Mouse (Mus musculus): ENCODE measurements at regions not wholly inside any gene's neighbourhood (a gene's known extent, or its start where the extent isn't known, plus 50 kb on each side); places are given as distances from the start of the nearest gene placed in this dataset.
"Not testable (repeated sequence)": the region's sequence is repeated elsewhere in the genome, so short reads cannot be mapped to it uniquely, and the experiment has no call there.

DNA sequence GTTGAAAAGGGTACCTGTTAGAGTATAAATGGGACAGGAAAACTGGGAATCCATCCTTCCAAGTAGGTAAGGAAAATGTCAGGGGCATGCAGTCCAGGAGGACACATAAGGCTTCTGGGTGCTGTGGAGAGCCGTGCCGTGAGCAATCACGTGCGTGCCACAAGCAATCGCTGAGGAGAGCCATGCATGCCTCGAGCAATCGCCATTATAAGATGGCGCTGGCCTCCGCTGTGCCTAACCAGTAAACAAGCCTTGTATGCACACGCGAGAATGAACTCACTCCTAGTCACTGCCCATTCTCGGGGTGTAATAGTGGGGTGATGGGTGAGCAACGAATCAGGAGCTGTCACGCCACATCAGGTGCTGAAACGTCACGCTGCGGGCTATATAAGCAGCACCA is 210.0 kb downstream of the Rchy1 start:
- not testable (repeated sequence) for DNase-seq (ENCODE audit: low read depth)

DNA sequence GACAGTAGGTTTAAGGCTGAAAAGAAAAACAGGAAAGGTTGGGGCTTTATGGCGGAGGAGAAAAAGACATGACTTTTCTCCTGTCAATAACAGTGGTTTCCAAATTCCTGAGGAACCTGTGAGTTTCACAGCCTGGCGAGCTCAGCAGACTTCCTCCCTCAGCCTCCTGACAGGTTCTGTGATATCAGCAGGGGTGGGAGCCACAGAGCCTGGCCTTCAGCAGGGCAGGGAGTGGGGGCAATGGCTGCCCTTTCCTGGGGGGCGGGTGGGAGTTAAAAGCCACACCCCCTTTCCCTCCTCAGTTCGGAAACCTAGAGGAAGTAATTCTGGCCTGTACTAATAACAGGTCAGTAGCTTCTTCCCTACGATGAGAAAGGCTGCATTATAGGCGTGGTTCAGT is 211.7 kb downstream of the Rchy1 start:
- DNase-seq (ENCODE audit: low read depth), result no peak

DNA sequence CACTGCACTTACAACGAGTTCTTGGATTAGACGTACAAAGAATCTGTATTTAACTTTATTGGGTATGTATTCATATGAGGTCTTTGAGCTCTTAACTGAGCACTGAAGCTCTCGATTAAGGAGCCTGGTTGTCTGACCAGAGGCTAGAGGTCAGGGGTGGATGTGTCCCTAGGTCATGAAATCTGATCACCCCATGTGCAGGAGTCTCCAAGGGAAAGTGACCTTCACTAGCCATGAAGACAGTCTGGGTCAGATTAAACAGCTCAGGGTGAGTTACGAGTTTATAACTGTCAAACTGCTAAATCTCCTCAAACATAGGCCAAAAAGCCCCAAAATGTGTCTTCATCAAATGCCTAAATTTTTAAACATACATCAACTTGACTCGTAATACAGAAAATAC is 216.8 kb downstream of the Rchy1 start:
- no peak for DNase-seq (ENCODE audit: low read depth)

DNA sequence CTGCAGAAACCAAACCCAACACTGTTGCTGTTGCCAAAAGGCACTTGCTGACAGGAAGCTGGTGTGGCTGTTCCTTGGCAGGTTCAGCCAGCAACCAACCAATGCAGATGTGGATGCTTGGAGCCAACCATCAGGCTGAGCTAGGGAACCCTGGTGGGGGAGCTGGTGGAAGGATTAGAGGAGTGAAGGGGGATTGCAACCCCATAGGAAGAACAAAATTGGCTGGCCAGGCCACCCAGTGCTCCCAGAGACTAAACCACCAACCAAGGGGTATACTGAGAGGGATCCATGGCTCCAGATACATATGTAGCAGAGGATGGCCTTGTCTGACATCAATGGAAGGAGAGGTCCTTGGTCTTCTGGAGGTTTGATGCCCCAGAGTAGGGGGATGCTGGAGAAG is 218.5 kb downstream of the Rchy1 start:
- DNase-seq (ENCODE audit: low read depth), result no peak

DNA sequence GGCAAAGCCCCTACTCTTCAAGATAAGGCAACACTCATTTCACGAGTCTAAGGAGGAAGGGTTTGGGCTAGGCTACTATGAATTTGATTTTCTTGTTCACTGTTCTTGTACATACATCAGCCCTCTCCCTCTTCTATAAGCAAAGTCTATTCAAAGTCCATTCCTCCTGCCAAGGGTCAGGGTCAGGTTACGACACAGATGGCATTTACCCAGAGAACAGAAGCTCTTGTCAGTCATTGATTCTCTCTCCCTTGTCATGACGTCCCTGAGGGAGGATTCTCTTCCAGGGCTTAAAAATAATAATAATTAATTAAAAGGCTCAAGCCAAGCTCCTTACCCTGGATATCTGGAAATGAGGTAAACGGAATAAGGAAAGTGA is 222.7 kb downstream of the Rchy1 start:
- no peak for DNase-seq (ENCODE audit: low read depth)

DNA sequence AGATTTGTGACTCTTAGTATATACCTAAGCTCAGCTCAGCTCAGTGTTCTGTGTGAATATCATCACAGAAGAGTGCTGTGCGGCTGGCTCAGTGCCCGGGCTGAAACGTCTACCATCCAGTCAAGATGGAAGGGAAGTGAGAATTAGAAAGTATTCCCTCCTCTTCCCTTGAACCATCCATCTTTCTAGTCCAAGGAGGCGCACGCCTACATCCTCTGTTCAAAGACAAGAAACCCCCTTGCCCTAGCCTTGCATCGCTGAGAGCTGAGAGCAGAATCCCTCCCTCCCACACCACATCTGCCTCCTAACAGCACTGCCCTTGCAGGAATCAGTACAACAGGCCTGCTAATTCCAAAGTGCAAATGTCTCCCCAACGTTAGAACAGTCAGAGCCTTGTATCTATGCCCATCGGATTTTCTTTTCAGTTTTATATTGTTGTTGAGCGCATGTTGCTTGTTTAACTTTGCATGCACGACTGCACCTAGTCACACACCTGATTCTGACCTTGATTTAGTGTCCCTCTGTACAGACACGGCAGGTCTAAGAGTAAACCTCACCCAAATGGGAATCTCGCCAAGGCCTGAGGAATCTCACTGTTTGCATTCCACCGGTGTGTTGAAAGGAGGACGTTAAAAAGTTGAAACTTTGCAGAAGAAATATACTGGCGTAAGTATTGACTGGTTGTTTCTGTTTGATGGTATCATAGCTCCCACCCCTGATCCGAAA is 222.2 kb downstream of the Parm1 start:
- no peak for DNase-seq (ENCODE audit: low read depth)

DNA sequence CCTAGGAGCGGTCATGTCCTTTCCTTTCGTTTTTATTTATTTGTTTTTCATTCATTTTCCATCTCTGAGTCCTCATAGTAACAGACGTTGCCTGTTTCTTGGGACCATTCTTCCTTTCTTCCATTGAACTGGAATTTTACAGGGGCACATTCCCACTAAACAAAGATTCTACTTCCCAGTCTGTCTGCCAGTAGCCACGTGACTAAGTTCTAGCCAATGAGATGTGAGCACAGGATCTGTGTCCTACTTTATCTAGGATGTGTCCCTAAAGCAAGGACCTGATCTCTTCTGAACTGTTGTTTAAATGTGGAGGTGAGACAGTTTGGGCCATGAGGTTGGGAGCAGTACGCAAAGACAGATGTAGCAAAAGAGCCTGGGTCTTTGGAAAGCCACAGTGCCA is 214.6 kb downstream of the Parm1 start:
- DNase-seq (ENCODE audit: low read depth), result no peak

DNA sequence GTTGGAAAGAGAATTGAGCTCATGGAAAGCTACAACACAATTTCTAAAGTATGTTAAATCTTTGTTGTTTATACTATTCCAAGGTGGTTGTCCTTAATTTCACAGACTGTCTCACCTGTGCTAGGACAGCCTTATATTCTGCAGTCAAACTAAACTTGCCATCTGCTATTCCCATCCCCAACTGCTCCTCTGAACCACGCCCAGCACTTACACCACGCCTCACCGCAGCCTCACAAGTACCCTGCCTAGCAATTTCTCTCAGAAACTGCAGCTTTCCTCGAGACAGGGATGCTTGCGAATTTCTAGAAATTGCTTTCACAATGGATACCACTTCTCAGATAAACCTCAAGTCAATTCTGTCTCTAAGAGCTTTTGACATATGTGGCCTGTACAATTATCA is 213.7 kb downstream of the Parm1 start:
- no peak for DNase-seq (ENCODE audit: low read depth)

DNA sequence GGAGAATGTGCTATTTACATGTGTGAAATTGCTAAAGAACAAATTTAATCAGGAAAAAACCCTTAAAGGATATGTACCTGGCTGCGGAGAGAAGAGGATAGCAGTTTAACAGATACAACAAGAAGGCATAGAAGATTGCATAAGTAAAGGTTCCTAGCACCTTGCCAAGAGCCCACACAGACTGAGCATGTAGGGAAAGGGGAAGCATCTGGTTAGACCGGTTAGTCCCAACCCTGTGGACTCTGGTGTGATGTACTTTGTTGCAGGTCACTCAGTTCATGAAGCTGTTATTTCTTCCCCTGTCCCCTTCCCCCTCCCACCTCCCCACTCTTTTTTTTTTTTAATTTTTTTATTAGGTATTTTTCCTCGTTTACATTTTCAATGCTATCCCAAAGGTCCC is 212.5 kb downstream of the Parm1 start:
- DNase-seq (ENCODE audit: low read depth), result no peak

DNA sequence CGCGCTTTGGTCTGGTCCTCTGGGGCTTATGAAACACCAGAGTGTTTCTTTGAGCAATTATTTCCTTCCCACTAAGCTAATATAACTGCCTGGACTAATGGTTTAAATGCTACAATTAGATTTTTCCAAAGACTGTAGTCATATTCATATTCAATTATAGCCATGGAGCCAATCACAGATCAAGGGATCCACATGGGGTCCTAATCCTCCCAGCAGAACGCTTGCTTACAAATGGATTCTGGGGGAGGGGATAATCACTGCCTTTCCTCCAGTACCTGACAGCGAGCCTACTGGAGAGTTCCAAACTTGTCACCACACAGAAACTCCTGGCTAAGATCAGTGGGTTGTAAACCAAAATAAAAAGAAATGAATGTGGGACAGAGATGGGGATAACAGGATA is 212.0 kb downstream of the Parm1 start:
- DNase-seq (ENCODE audit: low read depth), result no peak

DNA sequence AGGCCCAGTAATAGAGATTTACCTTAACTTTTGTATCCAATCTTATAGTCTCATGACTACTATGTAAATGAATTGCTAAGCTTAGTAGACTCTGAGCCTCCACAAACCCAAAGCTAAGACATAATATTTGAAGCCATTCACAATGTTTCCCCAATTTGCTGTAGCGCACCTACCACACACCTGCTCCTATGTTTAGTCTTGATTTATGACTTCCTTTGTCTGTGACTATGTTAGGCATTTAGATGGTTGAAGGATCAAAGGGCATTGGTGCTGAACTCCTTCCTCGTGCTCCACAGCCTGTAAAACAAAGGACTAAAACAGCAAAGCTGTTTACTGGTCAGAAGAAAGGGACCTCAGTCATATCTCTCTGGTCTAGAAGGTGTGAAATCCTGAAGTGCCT is 210.0 kb downstream of the Parm1 start:
- no peak for DNase-seq (ENCODE audit: low read depth)

DNA sequence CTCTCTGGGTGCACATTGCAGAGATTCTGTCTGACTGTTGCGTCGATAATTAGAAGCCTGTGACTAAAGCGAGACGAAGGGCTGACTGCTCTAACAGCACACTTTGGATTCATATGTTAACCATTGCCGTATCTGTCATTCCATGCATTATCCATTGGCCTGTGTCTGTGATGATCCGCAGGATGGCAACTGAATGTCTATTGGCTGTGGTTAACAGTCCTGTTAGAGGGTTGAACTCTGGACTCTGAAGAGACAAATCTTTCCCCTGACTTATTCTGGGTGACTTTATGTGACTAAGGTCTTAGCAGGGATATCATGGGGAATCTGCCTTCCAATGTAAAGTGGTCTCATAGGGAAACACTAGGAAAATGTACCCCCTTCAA is 208.7 kb downstream of the Parm1 start:
- no peak for DNase-seq (ENCODE audit: low read depth)

DNA sequence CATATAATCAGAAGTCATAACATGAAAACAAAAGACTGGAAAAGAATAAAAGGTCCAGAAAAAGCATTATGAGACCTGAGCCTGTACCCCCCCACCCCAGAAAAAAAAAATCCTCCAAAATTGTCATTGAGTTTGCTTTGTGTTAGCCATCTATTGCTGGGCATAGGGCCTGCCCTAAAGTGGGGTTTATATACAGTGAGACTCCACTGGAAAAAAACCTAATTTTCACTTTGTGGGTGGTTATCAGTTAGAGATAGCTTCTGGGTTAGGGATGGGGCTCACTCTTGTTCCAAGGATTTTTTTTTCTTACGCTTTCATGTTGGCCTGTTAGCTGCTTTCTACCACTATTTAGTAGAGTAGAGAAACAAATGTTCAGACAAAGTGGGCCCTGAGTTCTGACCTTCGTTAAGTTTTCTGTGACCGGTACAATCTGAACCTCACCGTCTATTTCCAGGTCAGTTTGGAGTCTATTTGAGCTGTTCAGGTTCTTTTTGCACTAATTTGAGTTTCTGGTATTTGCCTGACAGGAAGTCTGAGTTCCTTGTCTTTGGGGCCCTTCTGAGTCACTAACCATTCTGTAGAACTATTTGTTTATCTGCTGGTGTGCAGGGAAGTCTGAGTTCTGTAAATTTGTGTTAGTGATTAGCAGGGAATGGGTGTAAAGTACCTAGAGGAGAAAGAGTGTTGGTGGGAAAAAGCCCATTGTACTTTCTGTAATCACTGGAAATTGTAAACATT is 208.1 kb downstream of the Parm1 start:
- no peak for DNase-seq (ENCODE audit: low read depth)

DNA sequence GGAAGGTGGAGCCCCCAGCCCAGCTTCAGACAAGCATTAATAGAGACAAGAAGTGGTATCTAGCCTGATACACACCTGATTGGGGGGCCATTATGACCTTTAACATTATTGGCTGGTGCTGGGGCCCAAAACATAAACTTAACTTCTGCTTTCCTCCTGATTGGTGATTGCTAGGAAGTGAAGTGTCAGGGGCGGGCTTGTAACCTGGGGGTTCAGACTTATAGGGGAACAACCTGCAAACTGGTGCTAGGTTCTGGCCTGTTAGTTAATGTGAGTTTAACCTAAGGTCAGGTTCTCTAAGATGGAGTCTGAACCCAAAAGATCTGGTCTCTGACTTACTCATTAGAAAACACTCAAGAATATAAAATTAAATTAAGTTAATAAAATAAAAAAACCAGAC is 207.5 kb downstream of the Parm1 start:
- DNase-seq (ENCODE audit: low read depth), result no peak

DNA sequence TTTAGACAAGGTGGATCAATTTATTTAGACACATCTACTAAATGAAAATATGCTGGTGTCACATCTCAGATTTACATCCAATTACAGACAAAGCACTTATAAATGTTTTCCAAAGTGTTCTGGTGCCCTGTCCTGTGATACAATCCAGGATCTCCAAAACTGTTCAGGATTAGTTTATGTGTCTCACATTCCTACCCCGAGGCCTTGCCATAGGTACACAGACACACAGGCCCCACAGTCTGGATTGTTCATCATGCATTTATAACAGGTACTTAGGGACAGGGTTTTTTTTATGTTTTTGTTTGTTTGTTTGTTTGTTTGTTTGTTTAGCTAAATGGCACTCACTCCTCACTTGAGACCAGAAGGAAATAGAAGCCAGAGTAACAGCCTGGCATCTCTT is 206.0 kb downstream of the Parm1 start:
- no peak for DNase-seq (ENCODE audit: low read depth)

DNA sequence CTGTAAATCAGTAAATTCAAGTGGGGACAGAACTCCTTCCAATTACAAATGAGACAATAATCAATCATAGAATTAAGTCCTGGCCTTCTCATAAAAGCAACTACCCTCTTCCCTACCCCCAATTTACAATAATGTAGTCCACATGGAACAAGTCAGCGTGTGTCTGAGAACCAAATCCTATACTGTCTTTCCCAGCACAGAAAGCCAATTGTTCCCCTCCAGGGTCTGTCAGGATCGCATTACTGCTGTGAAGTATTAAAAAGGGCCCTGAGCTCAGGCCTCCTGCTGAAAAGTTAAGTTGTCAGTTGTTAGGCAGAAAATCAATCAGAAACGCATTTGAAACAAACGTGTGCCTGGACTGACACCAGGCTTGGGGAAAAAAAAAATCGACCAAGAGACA is 205.6 kb downstream of the Parm1 start:
- no peak for DNase-seq (ENCODE audit: low read depth)

DNA sequence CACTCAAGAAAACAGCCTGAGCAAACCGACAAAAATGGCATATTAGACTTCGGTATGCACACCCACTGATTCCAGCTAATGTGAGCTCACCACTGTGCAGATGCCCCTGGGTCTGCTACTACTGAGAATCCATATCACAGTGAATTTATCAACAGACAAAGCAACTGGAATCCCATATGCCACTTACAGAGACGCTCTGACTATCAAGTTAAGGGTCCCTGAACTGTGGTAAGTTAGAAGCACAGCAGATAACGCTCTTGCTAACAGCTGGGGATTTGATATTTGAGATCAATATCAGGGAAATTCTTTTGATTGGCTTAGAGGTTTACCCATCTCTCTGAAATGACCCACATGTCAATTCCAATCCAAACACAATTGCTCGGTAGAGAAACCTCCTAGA is 205.0 kb downstream of the Parm1 start:
- DNase-seq (ENCODE audit: low read depth), result no peak

DNA sequence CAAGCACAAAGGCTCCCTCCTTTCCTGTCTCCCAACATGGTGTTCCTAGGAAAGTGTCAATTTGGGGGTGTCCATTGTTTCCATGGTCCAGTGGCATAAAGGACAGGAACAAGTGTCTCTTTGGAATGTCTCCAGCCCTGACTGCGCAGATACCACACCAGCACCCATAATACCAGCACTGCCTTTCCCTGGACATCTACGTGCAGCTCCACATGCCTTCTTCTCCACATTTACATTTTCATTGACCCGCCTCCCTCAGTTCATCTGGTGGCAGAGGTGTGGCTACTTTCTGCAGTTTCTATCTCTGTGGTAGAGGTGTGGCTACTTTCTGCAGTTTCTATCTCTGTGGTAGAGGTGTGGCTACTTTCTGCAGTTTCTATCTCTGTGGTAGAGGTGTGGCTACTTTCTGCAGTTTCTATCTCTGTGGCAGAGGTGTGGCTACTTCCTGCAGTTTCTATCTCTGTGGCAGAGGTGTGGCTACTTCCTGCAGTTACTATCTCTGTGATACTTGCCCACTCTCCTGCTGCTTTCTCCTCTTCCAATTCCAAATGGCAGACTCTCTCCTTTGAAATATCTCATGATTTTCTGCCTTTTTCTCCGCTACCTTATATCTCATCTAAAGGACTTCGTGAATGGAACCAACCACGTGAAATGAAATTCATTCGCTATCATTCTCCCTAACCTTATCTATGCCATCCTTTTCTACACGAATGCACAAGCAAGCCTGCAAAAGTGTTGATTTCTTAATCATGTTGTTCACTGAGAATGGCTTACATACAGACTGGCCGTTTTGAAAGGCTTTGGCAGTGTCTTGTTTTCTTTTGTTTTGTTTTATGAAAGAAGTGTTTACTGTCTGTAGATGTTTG is 204.0 kb downstream of the Parm1 start:
- DNase-seq (ENCODE audit: low read depth), result no peak

DNA sequence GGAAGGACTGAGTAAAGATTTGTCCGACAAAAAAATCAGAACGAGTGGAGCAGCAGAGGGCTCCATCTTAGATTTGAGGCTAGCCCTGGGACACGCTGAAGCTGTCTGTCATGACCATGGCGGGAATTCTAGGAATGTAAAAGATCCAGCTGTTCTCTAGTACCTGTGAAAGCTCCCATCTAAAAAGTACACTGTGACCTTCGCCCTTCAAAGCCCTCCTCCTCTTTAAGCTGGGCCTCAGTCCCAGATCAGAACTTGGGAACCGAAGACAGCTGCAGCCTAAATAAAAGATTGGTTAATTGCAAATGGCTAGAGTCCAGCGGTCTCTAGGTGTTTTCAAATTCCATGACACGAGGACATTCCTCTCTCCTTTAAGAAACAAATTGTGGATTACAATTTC is 195.6 kb downstream of the Parm1 start:
- DNase-seq (ENCODE audit: low read depth), result no peak

DNA sequence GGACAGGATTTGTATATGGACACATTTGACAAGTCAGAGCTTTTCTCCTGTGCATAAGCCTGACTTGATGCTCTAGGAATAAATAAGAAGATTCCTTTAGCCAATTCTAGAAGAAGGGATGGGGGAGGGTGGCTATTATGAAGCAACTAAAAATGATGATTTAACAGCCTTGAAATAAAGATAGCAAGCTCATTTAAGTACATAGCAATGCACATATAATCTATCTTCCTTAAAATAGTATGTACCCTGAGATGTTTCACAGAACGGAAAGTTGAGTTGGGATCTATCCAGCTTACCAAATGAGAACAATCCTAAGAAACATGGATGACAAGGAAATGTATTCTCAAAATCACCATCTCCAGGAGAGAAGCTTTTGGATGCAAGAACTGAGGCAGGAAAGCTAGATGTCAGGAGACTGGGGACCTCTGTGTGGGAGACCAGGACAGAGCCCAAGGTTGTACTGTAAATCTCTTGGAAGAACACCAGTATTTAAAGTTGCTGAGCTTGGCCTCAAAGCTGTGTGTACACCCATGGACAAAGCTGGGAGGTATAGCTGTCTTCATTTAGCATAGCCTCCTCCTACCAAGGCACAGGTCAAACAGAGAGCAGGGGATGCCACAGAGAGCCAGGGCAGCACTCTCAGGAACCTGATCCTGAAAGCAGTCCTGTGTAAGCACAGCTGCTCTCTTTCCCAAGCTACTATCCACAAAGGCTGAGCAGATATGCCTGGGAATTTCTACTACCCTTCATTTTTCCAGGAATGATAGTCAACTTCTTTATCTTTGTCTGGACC is 192.3 kb downstream of the Parm1 start:
- DNase-seq (ENCODE audit: low read depth), result no peak

DNA sequence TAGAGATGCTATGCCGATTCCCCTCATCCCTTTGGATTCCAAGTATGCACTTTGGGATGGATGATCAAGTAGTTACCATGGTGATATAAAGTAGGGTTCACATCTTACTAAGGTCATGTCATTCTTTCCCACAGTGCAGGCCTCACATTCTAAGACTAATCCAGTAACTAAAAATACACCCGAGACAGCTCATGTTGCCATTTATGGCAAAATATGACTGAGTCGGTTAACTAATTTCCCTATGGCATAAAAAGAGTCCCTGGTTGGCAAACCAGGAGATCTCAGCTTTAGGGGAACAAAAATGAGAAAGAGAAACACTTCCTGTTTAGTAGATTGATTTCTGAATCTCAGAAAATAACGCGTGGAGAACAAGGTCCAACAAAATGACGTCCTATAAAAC is 190.7 kb downstream of the Parm1 start:
- no peak for DNase-seq (ENCODE audit: low read depth)

DNA sequence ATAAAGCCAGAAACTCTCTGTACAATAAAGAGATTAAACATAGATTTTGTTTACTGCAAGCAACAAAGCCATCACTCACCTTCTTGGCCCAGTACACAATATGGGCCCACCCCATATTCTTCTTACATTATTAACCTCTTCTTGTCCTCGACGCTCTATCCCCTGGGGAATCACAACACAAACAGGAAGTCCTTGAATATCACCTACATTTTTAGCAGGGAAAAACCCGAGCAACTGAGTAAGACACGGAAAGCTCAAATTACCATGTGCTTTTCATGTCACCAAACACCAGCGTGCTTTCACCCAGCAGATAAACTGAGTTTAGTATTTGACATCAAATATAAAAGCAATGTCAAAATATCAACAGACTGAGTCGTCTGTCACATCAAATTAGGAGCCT is 179.7 kb downstream of the Parm1 start:
- no peak for DNase-seq (ENCODE audit: low read depth)
